Mouse (Mus musculus) E14TG2a.4 (cell line): ENCODE data around the gene Olfr70.

Experiments
- CTCF ChIP-seq: conservative IDR thresholded peaks from 2 replicates; pipeline ENCODE4 v1.5.1; 2014; ENCODE audit warnings: low read length
- NANOG ChIP-seq: IDR thresholded peaks from 2 replicates; pipeline ENCODE4 v1.6.1; 2014; ENCODE audit warnings: borderline replicate concordance, low read length, mixed read lengths
- POU5F1 ChIP-seq: IDR thresholded peaks from 2 replicates; pipeline ENCODE4 v1.6.1; 2014; ENCODE audit warnings: low read length, borderline replicate concordance

DNA sequence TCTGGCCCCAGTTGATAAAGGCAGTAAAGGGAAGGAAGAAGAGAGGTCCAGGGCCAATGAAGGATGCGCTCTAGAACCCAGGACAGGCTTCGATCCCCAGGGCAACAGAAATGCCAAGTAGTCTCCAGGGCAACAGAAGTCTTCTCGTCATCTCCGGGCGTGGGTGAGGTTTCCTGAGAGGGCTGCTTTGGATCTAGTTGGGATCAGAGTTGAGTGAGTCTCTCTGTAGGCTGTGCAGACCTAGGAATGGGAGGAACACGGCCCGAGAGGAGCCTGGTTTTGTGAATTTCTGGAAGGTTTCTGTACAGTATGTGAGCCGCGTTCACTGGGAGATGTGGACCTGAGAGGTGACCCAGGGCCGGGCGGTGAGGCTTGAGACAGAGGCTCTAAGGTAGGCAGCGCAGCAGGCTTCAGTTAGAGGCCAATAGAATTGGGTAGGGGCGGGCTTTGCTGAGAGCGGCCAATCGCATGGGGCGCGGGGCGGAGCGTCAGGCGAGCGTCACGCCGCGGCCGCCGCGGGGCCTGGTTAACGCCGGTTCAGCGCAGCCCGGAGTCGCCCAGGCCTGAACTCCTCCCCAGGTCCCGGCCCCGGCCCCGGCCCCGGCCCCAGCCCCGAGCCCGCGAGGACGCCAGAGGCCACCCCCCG lies 31.7 kb downstream of the Olfr70 start, which contains the start of the genes Tmem8b and Fam221b:
- TF ChIP-seq NANOG (no peak), CTCF (no peak), POU5F1 (no peak)
